Mouse (Mus musculus): Measurements from ENCODE around the gene Efl1. TPM values are rescaled to one million over a fixed set of nuclear protein-coding genes. Genes with fewer than 3 reads are reported as not detected.
A peak's percentile ranks its signal among the peaks of the same experiment; 100 is the strongest.

The Efl1 gene
- polyA plus RNA-seq, 1 experiment = 8.2 TPM

- no peak overlapping the region for H3ac ChIP-seq (ENCODE audit: control insufficient read depth, insufficient read length)
- no peak overlapping the region for H3K4me3 ChIP-seq
- no peak for TF ChIP-seq POLR2A (IDR thresholded peaks at IDR 0.05; ENCODE audit: insufficient read length, low read depth)
- no peak for TF ChIP-seq CEBPB (IDR thresholded peaks at IDR 0.05; ENCODE audit: insufficient read depth, poor library complexity, severe bottlenecking)
- peak; percentile 92 for TF ChIP-seq REST (IDR thresholded peaks at IDR 0.05; ENCODE audit: insufficient read depth, insufficient read length)
- no peaks in the 10 kb centered on the region for H3K36me3 ChIP-seq (ENCODE audit: control insufficient read depth, insufficient read depth)
- H3K4me2 ChIP-seq (ENCODE audit: low read depth) = no peak overlapping the region
- no peaks in the 10 kb centered on the region for H3K79me2 ChIP-seq (ENCODE audit: control insufficient read depth, insufficient read depth)
- no peaks in the 10 kb centered on the region for H3K27me3 ChIP-seq (ENCODE audit: control insufficient read depth, insufficient read depth, insufficient read length)
These were observed 23.1 kb upstream of the Efl1 start for GRCm38 (mm10) chr7:82625342-82625741.

- TF ChIP-seq CEBPB (IDR thresholded peaks at IDR 0.05; ENCODE audit: insufficient read depth, poor library complexity, severe bottlenecking) = no peak
- no peak for TF ChIP-seq E2F4 (IDR thresholded peaks at IDR 0.05; ENCODE audit: insufficient read depth)
- no peak overlapping the region for H3ac ChIP-seq (ENCODE audit: control insufficient read depth, insufficient read length)
- H3K4me3 ChIP-seq = no peak overlapping the region
- H3K27me3 ChIP-seq (ENCODE audit: control insufficient read depth, insufficient read depth, insufficient read length) = no peaks in the 10 kb centered on the region
- H3K36me3 ChIP-seq (ENCODE audit: control insufficient read depth, insufficient read depth) = peaks cover 5% of the 10 kb centered on the region
- peaks cover 19% of the 10 kb centered on the region for H3K79me2 ChIP-seq (ENCODE audit: control insufficient read depth, insufficient read depth)
- no peak overlapping the region for H3K4me2 ChIP-seq (ENCODE audit: low read depth)
These were observed 1.2 kb upstream of the Efl1 start for GRCm38 (mm10) chr7:82647183-82647582.

GRCm38 (mm10) chr7:82647909-82648308, 505 bp upstream of the Efl1 start:
- peak overlapping the region; percentile 65 for H3K4me3 ChIP-seq
- H3K36me3 ChIP-seq (ENCODE audit: control insufficient read depth, insufficient read depth) = peaks cover 5% of the 10 kb centered on the region
- TF ChIP-seq MYOD1 (IDR thresholded peaks at IDR 0.05; ENCODE audit: control insufficient read depth in 1 of 3, insufficient read length in 2 of 3, low read depth in 2 of 3) (no peak), E2F4 (IDR thresholded peaks at IDR 0.05; ENCODE audit: insufficient read depth) (no peak), USF1 (IDR thresholded peaks at IDR 0.05; ENCODE audit: low read depth) (no peak), REST (IDR thresholded peaks at IDR 0.05; ENCODE audit: insufficient read depth, insufficient read length) (no peak), TCF12 (IDR thresholded peaks at IDR 0.05; ENCODE audit: insufficient read depth, poor library complexity, severe bottlenecking) (no peak), TCF3 (IDR thresholded peaks at IDR 0.05; ENCODE audit: insufficient read length, low read depth) (no peak), SRF (IDR thresholded peaks at IDR 0.05; ENCODE audit: control insufficient read depth, insufficient read length, low read depth) (no peak), MYOG (IDR thresholded peaks at IDR 0.05; ENCODE audit: control insufficient read depth in 1 of 3, insufficient read depth in 1 of 3, insufficient read length in 2 of 3, low read depth in 2 of 3) (no peak), POLR2AphosphoS2 (IDR thresholded peaks at IDR 0.05; ENCODE audit: insufficient read length, low read depth) (no peak), POLR2A (IDR thresholded peaks at IDR 0.05; ENCODE audit: insufficient read length, low read depth) (no peak), MAX (IDR thresholded peaks at IDR 0.05; ENCODE audit: low read depth) (no peak), CEBPB (IDR thresholded peaks at IDR 0.05; ENCODE audit: insufficient read depth, poor library complexity, severe bottlenecking) (no peak)
- no peak overlapping the region for H3ac ChIP-seq (ENCODE audit: control insufficient read depth, insufficient read length)
- H3K4me2 ChIP-seq (ENCODE audit: low read depth) = peak overlapping the region; percentile 72
- H3K27me3 ChIP-seq (ENCODE audit: control insufficient read depth, insufficient read depth, insufficient read length) = no peaks in the 10 kb centered on the region
- peaks cover 19% of the 10 kb centered on the region for H3K79me2 ChIP-seq (ENCODE audit: control insufficient read depth, insufficient read depth)

- no peak for TF ChIP-seq CEBPB (IDR thresholded peaks at IDR 0.05; ENCODE audit: insufficient read depth, poor library complexity, severe bottlenecking)
- no peak for TF ChIP-seq POLR2AphosphoS2 (IDR thresholded peaks at IDR 0.05; ENCODE audit: insufficient read length, low read depth)
- TF ChIP-seq TCF12 (IDR thresholded peaks at IDR 0.05; ENCODE audit: insufficient read depth, poor library complexity, severe bottlenecking) = no peak
- TF ChIP-seq SRF (IDR thresholded peaks at IDR 0.05; ENCODE audit: control insufficient read depth, insufficient read length, low read depth) = no peak
- no peak for TF ChIP-seq MYOG (IDR thresholded peaks at IDR 0.05; ENCODE audit: control insufficient read depth in 1 of 3, insufficient read depth in 1 of 3, insufficient read length in 2 of 3, low read depth in 2 of 3)
- TF ChIP-seq POLR2A (IDR thresholded peaks at IDR 0.05; ENCODE audit: insufficient read length, low read depth) = no peak
- no peak for TF ChIP-seq TCF3 (IDR thresholded peaks at IDR 0.05; ENCODE audit: insufficient read length, low read depth)
- TF ChIP-seq USF1 (IDR thresholded peaks at IDR 0.05; ENCODE audit: low read depth) = no peak
- TF ChIP-seq E2F4 (IDR thresholded peaks at IDR 0.05; ENCODE audit: insufficient read depth) = no peak
- TF ChIP-seq MYOD1 (IDR thresholded peaks at IDR 0.05; ENCODE audit: control insufficient read depth in 1 of 3, insufficient read length in 2 of 3, low read depth in 2 of 3) = no peak
- TF ChIP-seq REST (IDR thresholded peaks at IDR 0.05; ENCODE audit: insufficient read depth, insufficient read length) = no peak
- H3K4me3 ChIP-seq = peak overlapping the region; percentile 65
- H3K79me2 ChIP-seq (ENCODE audit: control insufficient read depth, insufficient read depth) = peaks cover 19% of the 10 kb centered on the region
- peaks cover 8% of the 10 kb centered on the region for H3K36me3 ChIP-seq (ENCODE audit: control insufficient read depth, insufficient read depth)
- H3ac ChIP-seq (ENCODE audit: control insufficient read depth, insufficient read length) = peak overlapping the region; percentile 22
- H3K4me2 ChIP-seq (ENCODE audit: low read depth) = peak overlapping the region; percentile 78
- H3K27me3 ChIP-seq (ENCODE audit: control insufficient read depth, insufficient read depth, insufficient read length) = no peaks in the 10 kb centered on the region
These were observed 649 bp downstream of the Efl1 start for GRCm38 (mm10) chr7:82649081-82649445.

GRCm38 (mm10) chr7:82664604-82665003, 16.2 kb downstream of the Efl1 start:
- Histone ChIP-seq H3K27me3 (ENCODE audit: control insufficient read depth, insufficient read depth, insufficient read length) (no peaks in the 10 kb centered on the region), H3K4me3 (no peak overlapping the region), H3ac (ENCODE audit: control insufficient read depth, insufficient read length) (no peak overlapping the region), H3K36me3 (ENCODE audit: control insufficient read depth, insufficient read depth) (peaks cover 29% of the 10 kb centered on the region), H3K4me2 (ENCODE audit: low read depth) (peak overlapping the region; percentile 53), H3K79me2 (ENCODE audit: control insufficient read depth, insufficient read depth) (no peaks in the 10 kb centered on the region)
- TF ChIP-seq MYOD1 (IDR thresholded peaks at IDR 0.05; ENCODE audit: control insufficient read depth in 1 of 3, insufficient read length in 2 of 3, low read depth in 2 of 3) (peak in 2 of 3 experiments; percentile 58 to 85), MYOG (IDR thresholded peaks at IDR 0.05; ENCODE audit: control insufficient read depth in 1 of 3, insufficient read depth in 1 of 3, insufficient read length in 2 of 3, low read depth in 2 of 3) (peak in 2 of 3 experiments; percentile 28 to 29), POLR2A (IDR thresholded peaks at IDR 0.05; ENCODE audit: insufficient read length, low read depth) (no peak), POLR2AphosphoS2 (IDR thresholded peaks at IDR 0.05; ENCODE audit: insufficient read length, low read depth) (no peak)
